Comparison of ENCODE assay signal across 8 mouse cellular contexts in the genomic region with DNA sequence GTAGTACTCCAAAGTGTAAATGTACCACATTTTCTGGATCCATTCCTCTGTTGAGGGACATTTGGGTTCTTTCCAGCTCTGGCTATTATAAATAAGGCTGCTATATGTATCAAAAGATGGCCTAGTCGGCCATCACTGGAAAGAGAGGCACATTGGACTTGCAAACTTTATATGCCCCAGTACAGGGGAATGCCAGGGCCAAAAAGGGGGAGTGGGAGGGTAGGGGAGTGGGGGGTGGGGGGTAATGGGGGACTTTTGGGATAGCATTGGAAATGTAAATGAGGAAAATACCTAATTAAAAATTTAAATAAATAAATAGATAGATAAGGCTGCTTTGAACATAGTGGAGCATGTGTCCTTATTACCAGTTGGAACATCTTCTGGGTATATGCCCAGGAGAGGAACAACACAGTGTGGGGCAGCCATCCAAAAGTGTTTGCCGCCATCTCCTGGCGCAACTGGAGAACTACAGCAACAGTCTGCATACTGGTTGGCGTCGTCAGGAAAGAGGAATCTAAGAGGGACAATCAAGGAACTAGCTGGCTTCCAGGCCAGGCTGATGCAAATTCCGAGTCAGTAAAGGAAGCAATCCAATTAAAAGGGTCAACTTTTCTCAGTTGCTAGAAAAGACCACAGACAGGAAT. TPM values are rescaled to one million over a fixed set of nuclear protein-coding genes. Genes with fewer than 3 reads are reported as not detected.
DNase-seq lines count a peak whose midpoint lies in the region; ATAC-seq and TF ChIP-seq lines count a peak whose summit lies in the region.
"Not testable (repeated sequence)": the region's sequence is repeated elsewhere in the genome, so short reads cannot be mapped to it uniquely, and the experiment has no call there.

No protein-coding gene starts in this region.

- peak; percentile 86 for ATAC-seq in embryonic facial prominence, embryonic 14.5 days (ENCODE audit: low read depth)
- ATAC-seq in kidney, embryonic 16.5 days (ENCODE audit: low FRiP score, low TSS enrichment), result peak; percentile 94

- not testable (repeated sequence) for H3K4me3 ChIP-seq in bone marrow, adult 2 months (replicated peaks; ENCODE audit: control insufficient read depth, low read depth, low read length); embryonic facial prominence, embryonic 14.5 days (ENCODE audit: low read depth, low read length); kidney, embryonic 16.5 days (ENCODE audit: low read length); liver, adult 2 months (ENCODE audit: insufficient read depth, low read depth, low read length)

- H3K4me2 ChIP-seq in embryonic facial prominence, embryonic 14.5 days (ENCODE audit: low read depth, low read length); kidney, embryonic 16.5 days (replicated peaks; ENCODE audit: low read depth, low read length): not testable (repeated sequence)

- H3K36me3 ChIP-seq in embryonic facial prominence, embryonic 14.5 days (ENCODE audit: control insufficient read depth, insufficient read depth, low read length); kidney, embryonic 16.5 days (ENCODE audit: insufficient read depth, low read length); liver, adult 2 months (ENCODE audit: control insufficient read depth, insufficient read depth, low read length): not testable (repeated sequence)

- peak; percentile 70 to 72 for DNase-seq in B cell, adult 2 months
- peak; percentile 41 for DNase-seq in embryonic facial prominence, embryonic 14.5 days (ENCODE audit: low spot score)
- peak; percentile 71 for DNase-seq in heart, adult 8-10 months (ENCODE audit: low spot score)
- DNase-seq in liver, adult 2 months (ENCODE audit: extremely low read depth, low read depth, low spot score), result peak; percentile 50
- peak; percentile 83 for DNase-seq in naive thymus-derived CD4-positive, alpha-beta T cell, adult 2 months (ENCODE audit: low read depth)
- DNase-seq in spleen, postnatal 4 days (ENCODE audit: low spot score in 2 of 2), result peak; percentile 48 to 79

- TF ChIP-seq CTCF in bone marrow, adult 2 months (IDR thresholded peaks at IDR 0.05; ENCODE audit: control insufficient read depth, insufficient read depth, low read length), result peak; percentile 87
- TF ChIP-seq CTCF in liver, adult 2 months (IDR thresholded peaks at IDR 0.05; ENCODE audit: low read depth, low read length), result peak; percentile 87

- not testable (repeated sequence) for H3K27ac ChIP-seq in bone marrow, adult 2 months (ENCODE audit: control insufficient read depth, insufficient read depth, low read depth, low read length, poor library complexity); embryonic facial prominence, embryonic 14.5 days (replicated peaks; ENCODE audit: low read depth, low read length); kidney, embryonic 16.5 days (ENCODE audit: low read length); liver, adult 2 months (replicated peaks; ENCODE audit: insufficient read depth, low read depth, low read length)

- H3K9ac ChIP-seq in embryonic facial prominence, embryonic 14.5 days (ENCODE audit: low read depth, low read length); kidney, embryonic 16.5 days (replicated peaks; ENCODE audit: low read length); liver, adult 2 months (ENCODE audit: low read depth, low read length): not testable (repeated sequence)

- not testable (repeated sequence) for H3K4me1 ChIP-seq in bone marrow, adult 2 months (ENCODE audit: control insufficient read depth, insufficient read depth, low read length); embryonic facial prominence, embryonic 14.5 days (ENCODE audit: control insufficient read depth, insufficient read depth, low read length); kidney, embryonic 16.5 days (ENCODE audit: insufficient read depth, low read length); liver, adult 2 months (ENCODE audit: control insufficient read depth, insufficient read depth, low read length)

- not testable (repeated sequence) for H3K9me3 ChIP-seq in embryonic facial prominence, embryonic 14.5 days (ENCODE audit: control insufficient read depth, low read length); kidney, embryonic 16.5 days (ENCODE audit: low read length)

- 3% methylated on average over 6 of the region's 6 CpGs for WGBS in bone marrow, adult 2 months
- 1% methylated on average over 6 of the region's 6 CpGs for WGBS in embryonic facial prominence, embryonic 14.5 days
- 2% methylated on average over 6 of the region's 6 CpGs for WGBS in kidney, embryonic 16.5 days
- 2% methylated on average over 6 of the region's 6 CpGs for WGBS in liver, adult 2 months

- TF ChIP-seq POLR2A in bone marrow, adult 2 months (IDR thresholded peaks at IDR 0.05; ENCODE audit: borderline replicate concordance, control insufficient read depth, low read depth, low read length); liver, adult 2 months (IDR thresholded peaks at IDR 0.05; ENCODE audit: extremely low read depth, insufficient read depth, low read length): not testable (repeated sequence)

- not testable (repeated sequence) for H3K79me2 ChIP-seq in liver, adult 2 months (ENCODE audit: control insufficient read depth, insufficient read depth, low read length)

- not testable (repeated sequence) for H3K27me3 ChIP-seq in embryonic facial prominence, embryonic 14.5 days (replicated peaks; ENCODE audit: control insufficient read depth, insufficient read depth, low read length); kidney, embryonic 16.5 days (ENCODE audit: insufficient read depth, low read length); liver, adult 2 months (ENCODE audit: control insufficient read depth, insufficient read depth, low read length)

RNA-seq across cellular contexts. Expression of gene Pdss1, which starts 30.8 kb away (rescaled TPM):
- polyA plus RNA-seq in bone marrow, adult 2 months (2011; ENCODE audit: insufficient read depth, insufficient read length, low replicate concordance, missing spikeins), result 7.2 and 14.4 TPM in 2 replicates
- polyA plus RNA-seq in embryonic facial prominence, embryonic 14.5 days (2014; fragmentation: Nextera tagmentation; extraction: Ambion mirVana), result 16.5 and 19.1 TPM in 2 replicates
- total RNA-seq in heart, adult 8-10 months (2022), result 10 to 100 TPM; 16.1 to 23.5 (median 20.4) TPM
- polyA plus RNA-seq in kidney, embryonic 16.5 days (2015; fragmentation: Nextera tagmentation; extraction: Ambion mirVana), result 25.4 and 26.2 TPM in 2 replicates
- total RNA-seq in liver, adult 2 months (2014; rRNA removed), result 4.7 and 4.9 TPM in 2 replicates
- polyA plus RNA-seq in liver, adult 2 months (2012; rRNA removed), result 2.7 and 3.1 TPM in 2 replicates
